Mouse (Mus musculus) thymus, adult 2 months (tissue): ENCODE measurements around the gene Dad1. TPM values are rescaled to one million over a fixed set of nuclear protein-coding genes. Genes with fewer than 3 reads are reported as not detected.

Source experiments
- DNase-seq: peaks from one replicate; pipeline ENCODE4 v3.0.0; 2021
- H3K27ac ChIP-seq: fragments of 200-500 bp; 2 replicates; pipeline ENCODE4 v1.5.1; 2012; ENCODE audit warnings: low read length, control low read depth; ENCODE audit not compliant: control insufficient read depth, insufficient read depth
- H3K27me3 ChIP-seq: fragments of 200-500 bp; 2 replicates; pipeline ENCODE4 v1.6.1; 2012; ENCODE audit warnings: mild to moderate bottlenecking, low read length, moderate library complexity, mixed read lengths; ENCODE audit not compliant: control insufficient read depth, insufficient read depth
- H3K36me3 ChIP-seq: fragments of 200-500 bp; 2 replicates; pipeline ENCODE4 v1.6.1; 2012; ENCODE audit warnings: mild to moderate bottlenecking, low read length, moderate library complexity; ENCODE audit not compliant: control insufficient read depth, insufficient read depth
- H3K4me1 ChIP-seq: fragments of 200-500 bp; replicated peaks from 2 replicates; pipeline ENCODE4 v1.6.1; 2012; ENCODE audit warnings: low read length; ENCODE audit not compliant: control insufficient read depth, insufficient read depth
- H3K4me3 ChIP-seq: fragments of 200-500 bp; 2 replicates; pipeline ENCODE4 v1.5.1; 2012; ENCODE audit warnings: mild to moderate bottlenecking, low read length, control low read depth, moderate library complexity; ENCODE audit not compliant: control insufficient read depth, insufficient read depth
- CTCF ChIP-seq: fragments of 200-500 bp; IDR thresholded peaks from 2 replicates; pipeline ENCODE4 v1.5.1; 2012; ENCODE audit warnings: mild to moderate bottlenecking, control low read depth, low read length, moderate library complexity, borderline replicate concordance; ENCODE audit not compliant: control insufficient read depth, poor library complexity, insufficient read depth; ENCODE audit errors: extremely low read depth
- POLR2A ChIP-seq: fragments of 200-500 bp; IDR thresholded peaks from 2 replicates; pipeline ENCODE4 v1.6.1; 2012; ENCODE audit warnings: mild to moderate bottlenecking, low read length, control low read depth, moderate library complexity; ENCODE audit not compliant: control insufficient read depth, poor library complexity, insufficient read depth; ENCODE audit errors: extremely low read depth
- WGBS: fragments of 180-500 bp; shearing (Covaris S2); methylation state at CpG from one replicate; pipeline ENCODE4 v1.1.7; 2018; 5-methylcytosine and 5-hydroxymethylcytosine counted together
- polyA plus RNA-seq: library from polyadenylated mRNA; depleted of rRNA; stranded (reverse); fragments of >200 nt; gene quantifications from 2 replicates; pipeline ENCODE4 v1.2.3, GENCODE M21; 2012

Dad1 gene
- polyA plus RNA-seq, 1 experiment, result 641 TPM

DNA sequence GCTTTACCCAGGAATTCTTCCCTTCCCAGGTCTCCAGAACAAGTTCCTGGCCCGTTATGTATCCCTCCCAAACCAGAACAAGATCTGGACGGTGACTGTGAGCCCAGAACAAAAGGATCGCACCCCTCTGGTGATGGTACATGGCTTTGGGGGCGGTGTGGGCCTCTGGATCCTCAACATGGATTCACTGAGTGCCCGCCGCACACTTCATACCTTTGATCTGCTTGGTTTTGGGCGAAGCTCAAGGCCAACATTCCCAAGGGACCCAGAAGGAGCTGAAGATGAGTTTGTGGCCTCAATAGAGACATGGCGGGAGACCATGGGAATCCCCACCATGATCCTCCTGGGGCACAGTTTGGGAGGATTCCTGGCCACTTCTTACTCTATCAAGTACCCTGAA is 8.7 kb upstream of the Dad1 start:
- TF ChIP-seq CTCF (no peak), POLR2A (no peak)
- H3K4me1 ChIP-seq, result peaks cover 11% of the 10 kb centered on the region
- no peak overlapping the region for H3K27ac ChIP-seq
- 94% methylated on average over 8 of the region's 8 CpGs for WGBS
- H3K36me3 ChIP-seq, result no peaks in the 10 kb centered on the region
- H3K27me3 ChIP-seq, result no peaks in the 10 kb centered on the region
- no peak overlapping the region for H3K4me3 ChIP-seq
- DNase-seq, result no peak

DNA sequence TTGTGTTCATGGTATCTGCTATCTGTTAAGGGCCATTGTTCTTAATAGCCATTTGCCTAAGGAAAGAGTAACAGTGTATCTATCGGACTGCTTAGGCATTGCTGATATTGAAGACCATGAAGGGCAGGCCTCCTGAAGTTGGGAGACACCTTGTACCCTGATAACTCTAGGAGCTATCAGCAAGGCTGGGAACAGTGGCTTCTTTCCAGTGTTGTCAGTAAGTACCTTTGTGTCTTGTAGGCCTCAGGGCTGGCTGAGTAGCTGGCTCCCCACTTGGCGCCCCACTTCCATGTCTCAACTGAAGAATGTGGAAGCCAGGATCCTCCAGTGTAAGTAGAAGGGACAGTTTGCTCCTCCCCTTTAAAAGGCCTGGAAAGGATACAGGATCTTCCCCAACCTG is 7.5 kb upstream of the Dad1 start:
- WGBS, result 98% methylated on average over 2 of the region's 2 CpGs
- Histone ChIP-seq H3K27me3 (no peaks in the 10 kb centered on the region), H3K4me3 (no peak overlapping the region), H3K27ac (no peak overlapping the region), H3K36me3 (no peaks in the 10 kb centered on the region), H3K4me1 (peaks cover 11% of the 10 kb centered on the region)
- TF ChIP-seq CTCF, result no peak
- TF ChIP-seq POLR2A, result no peak
- DNase-seq, result no peak

DNA sequence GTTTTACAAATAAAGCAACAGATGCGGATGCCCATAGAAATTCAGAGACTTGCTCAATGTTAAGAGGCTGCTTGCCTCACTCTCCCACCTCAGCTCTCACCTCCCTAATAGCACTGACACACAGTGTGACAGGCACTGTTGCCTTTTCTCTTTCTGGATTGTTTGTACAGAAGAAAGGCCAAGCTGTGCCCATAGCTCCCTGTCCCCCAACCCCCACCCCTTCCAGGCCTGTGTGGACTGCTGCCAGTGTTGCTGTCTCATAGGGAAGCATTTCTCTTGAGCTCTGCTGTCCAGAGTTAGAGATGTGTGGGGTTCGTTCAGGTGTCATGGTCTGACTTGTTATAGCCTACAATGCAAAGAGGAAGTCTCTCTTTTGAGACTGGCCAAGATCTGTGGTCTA is 6.3 kb upstream of the Dad1 start:
- Histone ChIP-seq H3K27me3 (no peaks in the 10 kb centered on the region), H3K27ac (no peak overlapping the region), H3K36me3 (no peaks in the 10 kb centered on the region), H3K4me1 (peaks cover 11% of the 10 kb centered on the region), H3K4me3 (no peak overlapping the region)
- TF ChIP-seq POLR2A (no peak), CTCF (no peak)
- WGBS, result 66% methylated on average over 2 of the region's 2 CpGs
- no peak for DNase-seq

DNA sequence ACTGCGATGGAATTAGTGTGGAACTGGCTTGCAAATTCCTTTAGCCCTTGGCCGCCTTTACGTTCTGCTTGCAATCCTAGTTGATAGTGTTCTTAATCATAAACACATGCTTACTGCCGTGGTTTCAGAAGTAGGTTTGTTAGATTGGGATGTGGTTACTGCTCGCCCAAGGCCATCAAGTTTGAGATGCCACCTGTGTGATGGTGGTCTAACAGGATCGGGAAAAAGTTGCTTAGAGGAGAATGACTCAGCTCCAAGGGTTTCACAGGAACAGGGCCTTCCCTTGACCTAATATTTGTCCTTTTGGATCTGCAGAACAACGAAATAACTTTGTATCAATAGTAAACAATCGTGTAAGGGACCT is 5.8 kb upstream of the Dad1 start:
- TF ChIP-seq POLR2A (no peak), CTCF (no peak)
- Histone ChIP-seq H3K4me1 (peaks cover 11% of the 10 kb centered on the region), H3K4me3 (peak overlapping the region; percentile 51), H3K27me3 (no peaks in the 10 kb centered on the region), H3K36me3 (no peaks in the 10 kb centered on the region), H3K27ac (no peak overlapping the region)
- DNase-seq, result no peak
- WGBS, result 16% methylated on average over 8 of the region's 8 CpGs

DNA sequence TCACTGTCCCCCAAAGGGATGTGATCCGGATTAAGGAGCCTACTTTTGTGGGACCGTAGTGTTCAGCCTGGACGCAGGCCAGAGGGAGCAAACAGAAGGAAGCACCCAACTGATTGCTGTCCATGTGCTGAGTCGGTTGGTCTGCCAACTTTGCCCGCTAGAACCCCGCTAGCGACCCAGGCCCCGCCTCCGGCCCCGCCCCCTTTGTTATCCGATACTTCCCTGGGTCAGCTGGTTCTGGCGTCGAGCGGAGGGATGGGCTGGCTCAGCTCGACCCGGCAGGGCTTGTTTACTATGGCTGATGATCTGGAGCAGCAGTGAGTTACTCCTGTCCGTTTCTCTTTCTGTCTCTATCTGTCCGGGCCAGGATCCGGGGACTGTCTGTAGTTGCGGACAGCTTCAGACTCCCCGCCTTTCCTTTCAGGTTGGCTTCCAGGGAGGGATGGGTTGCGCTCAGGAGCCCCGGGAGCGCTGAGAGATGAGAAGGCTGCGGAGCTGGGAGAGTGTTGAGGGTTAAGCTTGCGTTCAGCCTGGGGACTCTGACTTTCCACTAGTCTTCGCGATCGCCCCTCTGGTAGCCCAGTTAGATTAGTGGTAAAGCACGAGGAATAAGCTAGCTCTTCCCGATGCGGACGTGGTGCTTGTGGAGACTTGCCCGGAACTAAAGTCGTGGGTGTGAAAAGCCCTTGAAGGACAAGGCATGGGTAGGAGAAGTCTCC is 5.3 kb upstream of the Dad1 start:
- peak; percentile 80 for DNase-seq
- Histone ChIP-seq H3K27me3 (no peaks in the 10 kb centered on the region), H3K27ac (no peak overlapping the region), H3K36me3 (no peaks in the 10 kb centered on the region), H3K4me1 (peaks cover 11% of the 10 kb centered on the region), H3K4me3 (peak overlapping the region; percentile 51)
- under 1% methylated on average over 35 of the region's 35 CpGs for WGBS
- no peak for TF ChIP-seq POLR2A
- TF ChIP-seq CTCF, result no peak

DNA sequence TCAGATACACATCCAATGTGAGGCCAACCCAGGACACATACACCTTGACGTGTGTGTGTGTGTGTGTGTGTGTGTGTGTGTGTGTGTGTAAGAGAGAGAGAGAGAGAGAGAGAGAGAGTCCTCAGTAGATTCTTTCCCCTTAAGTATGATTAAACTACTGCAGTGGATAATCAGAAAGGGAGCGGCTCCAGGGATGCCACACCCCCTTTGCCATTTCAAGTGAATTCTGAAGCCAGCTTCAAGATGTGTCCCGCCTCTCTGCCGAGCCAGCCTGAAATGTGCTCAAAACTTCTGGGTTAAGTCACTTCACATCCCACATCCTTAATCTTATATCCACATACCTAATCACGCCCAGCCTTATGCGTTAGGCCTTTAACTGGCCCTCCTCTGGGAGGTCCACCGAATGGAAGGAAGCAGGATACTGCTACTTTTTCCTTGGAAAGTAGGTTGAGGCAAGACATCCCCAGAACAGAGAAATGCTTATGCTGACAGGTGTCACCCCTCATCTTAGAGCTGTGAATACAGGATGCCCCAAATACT is 4.3 kb upstream of the Dad1 start:
- 91% methylated on average over 7 of the region's 7 CpGs for WGBS
- peaks cover 11% of the 10 kb centered on the region for H3K4me1 ChIP-seq
- no peak for DNase-seq
- TF ChIP-seq POLR2A (no peak), CTCF (no peak)
- no peaks in the 10 kb centered on the region for H3K27me3 ChIP-seq
- no peak overlapping the region for H3K4me3 ChIP-seq
- no peaks in the 10 kb centered on the region for H3K36me3 ChIP-seq
- no peak overlapping the region for H3K27ac ChIP-seq

DNA sequence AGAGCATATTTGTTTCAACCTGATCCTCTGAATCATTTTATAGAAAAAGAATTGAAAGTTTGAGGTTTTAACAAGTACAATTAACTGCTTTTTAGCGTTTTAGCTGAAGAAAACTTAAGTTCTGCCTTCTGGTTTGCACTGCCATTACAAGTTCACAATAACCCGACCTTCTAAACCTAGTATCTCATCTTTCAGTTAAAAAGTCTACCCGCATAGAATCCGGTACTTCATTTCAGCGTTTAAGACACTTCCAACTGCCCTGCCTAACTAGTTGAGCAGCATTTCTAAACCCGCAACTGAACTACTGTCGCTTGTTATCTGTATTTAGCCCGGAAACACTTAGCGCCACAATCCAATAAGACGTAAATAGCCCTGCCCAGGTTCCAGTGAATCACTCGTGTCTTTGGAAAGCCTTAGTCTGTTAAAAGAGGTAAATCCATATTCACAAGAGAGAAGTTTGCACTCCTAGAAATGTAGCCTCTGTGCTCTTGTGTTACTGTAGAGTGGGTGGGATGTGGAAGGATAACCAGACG is 832 bp upstream of the Dad1 start:
- H3K36me3 ChIP-seq, result no peaks in the 10 kb centered on the region
- no peak overlapping the region for H3K27ac ChIP-seq
- H3K27me3 ChIP-seq, result no peaks in the 10 kb centered on the region
- H3K4me3 ChIP-seq, result no peak overlapping the region
- no peak for DNase-seq
- peaks cover 18% of the 10 kb centered on the region for H3K4me1 ChIP-seq
- 78% methylated on average over 12 of the region's 12 CpGs for WGBS
- no peak for TF ChIP-seq CTCF
- TF ChIP-seq POLR2A, result no peak
